Mouse (Mus musculus) ES-Bruce4 (cell line): ENCODE results near the gene Mmab.

Source experiments
- CTCF ChIP-seq: IDR thresholded peaks from one replicate; pipeline ENCODE4 v1.8.1; 2011; ENCODE audit warnings: low read depth, low read length
- EP300 ChIP-seq: IDR thresholded peaks from 2 replicates; pipeline ENCODE4 v1.6.1; 2011; ENCODE audit warnings: low read depth, low read length; ENCODE audit not compliant: insufficient read depth
- POLR2A ChIP-seq: IDR thresholded peaks from one replicate; pipeline ENCODE4 v1.8.1; 2011; ENCODE audit warnings: low read length; ENCODE audit not compliant: insufficient read depth

DNA sequence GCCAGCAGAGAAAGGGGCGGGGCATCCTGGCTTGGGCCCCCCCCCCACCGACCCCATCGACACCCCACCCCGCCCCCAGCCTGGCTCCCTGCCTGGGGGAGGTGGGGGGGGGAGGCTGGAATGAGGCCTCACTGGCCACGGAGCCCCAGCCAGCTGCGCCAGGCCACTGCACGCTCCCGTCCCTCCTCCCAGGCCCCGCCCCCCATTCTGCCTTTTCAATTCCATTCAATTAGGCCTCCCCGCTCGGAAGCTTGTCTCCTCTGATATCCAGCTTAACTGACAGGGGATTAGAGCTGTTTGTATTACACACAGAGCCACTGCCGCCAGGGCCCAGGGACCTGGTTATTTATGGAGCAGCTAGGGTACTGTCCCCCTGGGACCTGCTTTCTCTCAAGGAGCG lies 23.6 kb upstream of the Mmab start:
- TF ChIP-seq EP300: no peak
- no peak for TF ChIP-seq CTCF
- TF ChIP-seq POLR2A: no peak
